Mouse (Mus musculus): ENCODE results near the gene Atf6b.

- TF ChIP-seq CTCF (IDR thresholded peaks at IDR 0.05; ENCODE audit: low read depth) (peak; percentile 13; the same call in 1 of the 2 replicates), EP300 (IDR thresholded peaks at IDR 0.05; ENCODE audit: low read depth) (no peak)
Observed at GRCm38 (mm10) chr17:34681881-34682536, 35.1 kb downstream of the Atf6b start.

All from liver, postnatal 0 days (tissue).